Mouse (Mus musculus) lung, postnatal 10 days (tissue): ENCODE results near the gene Tpmt.

Experiments
- DNase-seq: peaks from one replicate; pipeline ENCODE4 v3.0.0; 2021

Gene Tpmt

DNA sequence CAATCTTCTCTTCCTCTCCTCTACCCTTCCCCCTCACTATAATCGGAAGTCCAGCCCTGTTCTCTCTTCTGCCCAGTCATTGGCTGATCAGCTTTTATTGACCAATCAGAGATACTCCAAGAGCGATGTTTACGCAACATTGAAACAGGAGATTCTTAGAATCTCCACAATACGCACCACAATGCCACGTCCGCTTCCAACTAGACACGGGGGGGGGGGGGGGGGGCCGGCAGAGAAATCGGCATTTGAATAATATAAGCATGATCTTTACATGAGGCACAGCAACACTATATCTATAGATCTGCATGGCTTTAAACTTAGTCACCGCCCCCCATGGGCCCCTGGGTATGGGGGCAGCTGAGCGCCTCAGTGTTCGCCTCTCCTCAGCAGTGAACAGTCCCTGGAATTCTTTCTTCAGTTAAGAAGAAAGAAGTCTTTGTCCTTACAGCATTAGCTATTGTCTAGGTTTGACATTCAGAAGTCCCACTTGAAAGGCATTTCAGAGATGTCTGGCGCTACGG is 69.4 kb downstream of the Tpmt start:
- no peak for DNase-seq
